Mouse (Mus musculus) forebrain, embryonic 12.5 days (tissue): ENCODE measurements around the gene Nomo1. TPM values are rescaled to one million over a fixed set of nuclear protein-coding genes. Genes with fewer than 3 reads are reported as not detected.

Source experiments
- ATAC-seq: fragments of 200-750 bp; cut with Nextera tagmentation; 2 replicates; pipeline ENCODE4 v1.8.0; 2017; ENCODE audit warnings: moderate TSS enrichment; ENCODE audit not compliant: low FRiP score
- H3K27ac ChIP-seq: fragments of 300-500 bp; sonication (generic); 2 replicates; pipeline ENCODE4 v1.5.1; 2016; ENCODE audit warnings: mild to moderate bottlenecking
- H3K27me3 ChIP-seq: fragments of 300-500 bp; sonication (generic); 2 replicates; pipeline ENCODE4 v1.6.1; 2016; ENCODE audit warnings: mild to moderate bottlenecking
- H3K36me3 ChIP-seq: fragments of 300-500 bp; sonication (generic); replicated peaks from 2 replicates; pipeline ENCODE4 v1.6.1; 2016; ENCODE audit warnings: mild to moderate bottlenecking
- H3K4me1 ChIP-seq: fragments of 300-500 bp; sonication (generic); 2 replicates; pipeline ENCODE4 v1.6.1; 2016
- H3K4me2 ChIP-seq: fragments of 300-500 bp; sonication (generic); 2 replicates; pipeline ENCODE4 v1.6.1; 2016; ENCODE audit warnings: mild to moderate bottlenecking, moderate library complexity
- H3K4me3 ChIP-seq: fragments of 300-500 bp; sonication (generic); replicated peaks from 2 replicates; pipeline ENCODE4 v1.5.1; 2016; ENCODE audit warnings: mild to moderate bottlenecking
- H3K9ac ChIP-seq: fragments of 300-500 bp; sonication (generic); 2 replicates; pipeline ENCODE4 v1.6.1; 2016; ENCODE audit warnings: mild to moderate bottlenecking
- H3K9me3 ChIP-seq: fragments of 300-500 bp; sonication (generic); 2 replicates; pipeline ENCODE4 v1.6.1; 2016
- WGBS: fragments of 180-500 bp; shearing (Covaris S2); methylation state at CpG from one replicate; pipeline ENCODE4 v1.1.7; 2016; 5-methylcytosine and 5-hydroxymethylcytosine counted together
- polyA plus RNA-seq: library from polyadenylated mRNA; unstranded; fragments of >200 nt; fragmentation: Nextera tagmentation; extraction: Ambion mirVana; gene quantifications from 2 replicates; pipeline ENCODE4 v1.2.1, GENCODE M21; 2016

Gene Nomo1
- polyA plus RNA-seq, result 32.8 and 33.2 TPM in 2 replicates

GRCm38 (mm10) chr7:46033109-46033869 lies at the start of gene Nomo1:
Gene Nomo1 (plus strand): TSS chr7:46033698.
- WGBS, result 8% methylated on average over 30 of the region's 44 CpGs
- Histone ChIP-seq H3K27ac (no peak within 1 kb of the TSS), H3K9ac (peak within 1 kb of the TSS; percentile 83), H3K27me3 (peaks cover 11% of the 10 kb centered on the region; the same call in 1 of the 2 replicates), H3K36me3 (peaks cover 7% of the 10 kb centered on the region), H3K4me3 (peak within 1 kb of the TSS; percentile 85), H3K9me3 (no peaks in the 10 kb centered on the region), H3K4me1 (peaks cover 22% of the 10 kb centered on the region), H3K4me2 (peak within 1 kb of the TSS; percentile 78)
- peak; percentile 96 for ATAC-seq

GRCm38 (mm10) chr7:45986893-45987292 lies 46.6 kb upstream of the Nomo1 start:
- H3K27ac ChIP-seq, result no peak overlapping the region
- ATAC-seq, result no peak
- 0 out of 2 replicates have a peak, but pooled peaks cover 7% of the 10 kb centered on the region for H3K27me3 ChIP-seq
- H3K9ac ChIP-seq, result no peak overlapping the region
- H3K36me3 ChIP-seq, result no peaks in the 10 kb centered on the region
- H3K4me1 ChIP-seq, result no peaks in the 10 kb centered on the region
- H3K9me3 ChIP-seq, result 0 out of 2 replicates have a peak, but pooled peaks cover 2% of the 10 kb centered on the region
- H3K4me2 ChIP-seq, result no peak overlapping the region
- no peak overlapping the region for H3K4me3 ChIP-seq
- WGBS, result 83% methylated on average over 5 of the region's 6 CpGs

DNA sequence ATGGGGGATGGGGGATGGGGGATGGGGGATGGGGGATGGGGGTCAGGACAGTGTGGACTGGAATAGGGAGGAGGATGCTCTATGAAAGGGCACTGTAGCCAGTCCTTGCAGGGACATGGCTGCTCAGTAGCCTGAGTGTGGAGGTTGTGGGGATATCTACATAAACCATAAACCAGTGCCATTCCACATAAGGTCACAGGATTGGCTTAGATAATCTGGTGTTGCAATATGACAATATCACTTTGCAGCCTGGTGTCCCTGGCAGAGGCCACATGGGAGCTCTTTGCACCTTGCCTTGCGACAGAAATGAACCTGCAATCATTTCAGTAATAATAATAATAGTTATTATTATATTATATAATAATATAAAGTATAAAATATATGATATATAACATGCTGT lies 45.2 kb upstream of the Nomo1 start:
- Histone ChIP-seq H3K9me3 (0 out of 2 replicates have a peak, but pooled peaks cover 2% of the 10 kb centered on the region), H3K4me2 (no peak overlapping the region), H3K9ac (no peak overlapping the region), H3K4me3 (no peak overlapping the region), H3K4me1 (no peaks in the 10 kb centered on the region), H3K36me3 (no peaks in the 10 kb centered on the region), H3K27me3 (0 out of 2 replicates have a peak, but pooled peaks cover 4% of the 10 kb centered on the region), H3K27ac (no peak overlapping the region)
- 97% methylated on average over 1 of the region's 1 CpGs for WGBS
- ATAC-seq, result no peak

GRCm38 (mm10) chr7:45992470-45992869 lies 41.0 kb upstream of the Nomo1 start:
- Histone ChIP-seq H3K27me3 (peaks cover 4% of the 10 kb centered on the region; the same call in 1 of the 2 replicates), H3K4me2 (no peak overlapping the region), H3K9me3 (no peaks in the 10 kb centered on the region), H3K9ac (no peak overlapping the region), H3K4me1 (no peaks in the 10 kb centered on the region), H3K4me3 (no peak overlapping the region), H3K36me3 (no peaks in the 10 kb centered on the region), H3K27ac (no peak overlapping the region)
- 91% methylated on average over 8 of the region's 8 CpGs for WGBS
- ATAC-seq, result no peak

DNA sequence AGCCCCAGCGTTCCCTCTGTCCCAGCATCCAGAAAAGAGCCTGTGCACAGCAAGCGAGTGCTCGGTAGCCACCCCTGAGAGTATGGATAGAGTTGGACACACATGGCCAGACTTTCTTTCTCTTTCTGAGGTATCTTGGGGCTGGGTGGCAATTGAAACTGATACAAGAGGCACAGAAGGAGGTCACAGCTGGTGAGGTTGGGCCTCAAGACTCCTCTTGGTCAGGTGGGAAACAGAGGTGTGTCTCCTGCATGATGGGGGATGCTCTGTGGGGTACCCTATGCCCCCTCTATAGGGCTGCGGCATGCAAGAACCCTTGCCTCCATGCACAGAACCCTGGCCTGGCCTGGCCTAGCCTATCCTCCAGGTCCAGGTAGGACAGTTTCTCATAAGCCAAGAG lies 32.9 kb upstream of the Nomo1 start:
- H3K27ac ChIP-seq, result no peak overlapping the region
- WGBS, result 96% methylated on average over 4 of the region's 4 CpGs
- H3K4me1 ChIP-seq, result no peaks in the 10 kb centered on the region
- H3K9ac ChIP-seq, result no peak overlapping the region
- peaks cover 5% of the 10 kb centered on the region; the same call in 1 of the 2 replicates for H3K27me3 ChIP-seq
- ATAC-seq, result no peak
- H3K36me3 ChIP-seq, result no peaks in the 10 kb centered on the region
- H3K4me2 ChIP-seq, result no peak overlapping the region
- no peaks in the 10 kb centered on the region for H3K9me3 ChIP-seq
- H3K4me3 ChIP-seq, result no peak overlapping the region

- Histone ChIP-seq H3K9ac (no peak overlapping the region), H3K9me3 (no peaks in the 10 kb centered on the region), H3K27ac (no peak overlapping the region), H3K4me1 (no peaks in the 10 kb centered on the region), H3K4me3 (no peak overlapping the region), H3K36me3 (no peaks in the 10 kb centered on the region), H3K4me2 (no peak overlapping the region), H3K27me3 (peaks cover 5% of the 10 kb centered on the region; the same call in 1 of the 2 replicates)
- ATAC-seq, result no peak
- WGBS, result 68% methylated on average over 4 of the region's 4 CpGs
Observed at GRCm38 (mm10) chr7:46002748-46003147, 30.8 kb upstream of the Nomo1 start.

DNA sequence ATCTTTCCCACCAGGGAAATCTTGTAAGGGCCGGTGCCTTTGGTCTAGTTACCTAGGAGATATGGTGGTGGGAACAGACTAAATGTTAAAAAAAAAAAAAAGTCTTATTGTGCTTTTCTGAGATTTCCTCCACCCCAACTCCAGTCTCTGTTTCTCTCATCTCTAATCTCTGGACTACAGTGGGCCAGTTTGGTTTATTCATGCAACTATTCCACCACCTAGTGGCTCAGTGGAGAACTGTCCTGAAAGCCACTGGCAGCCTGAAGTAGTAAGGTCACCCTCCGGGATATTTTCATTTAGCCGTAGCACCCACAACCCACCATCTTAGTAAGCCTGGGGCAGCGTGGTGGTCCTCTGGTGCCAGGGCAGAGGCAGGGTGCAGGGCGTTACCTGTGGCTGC lies 23.9 kb upstream of the Nomo1 start:
- 24% methylated on average over 5 of the region's 5 CpGs for WGBS
- Histone ChIP-seq H3K27me3 (peaks cover 5% of the 10 kb centered on the region; the same call in 1 of the 2 replicates), H3K36me3 (no peaks in the 10 kb centered on the region), H3K4me2 (no peak overlapping the region), H3K27ac (no peak overlapping the region), H3K4me3 (no peak overlapping the region), H3K4me1 (peaks cover 14% of the 10 kb centered on the region), H3K9ac (no peak overlapping the region), H3K9me3 (no peaks in the 10 kb centered on the region)
- peak; percentile 44; the same call in 1 of the 2 replicates for ATAC-seq

DNA sequence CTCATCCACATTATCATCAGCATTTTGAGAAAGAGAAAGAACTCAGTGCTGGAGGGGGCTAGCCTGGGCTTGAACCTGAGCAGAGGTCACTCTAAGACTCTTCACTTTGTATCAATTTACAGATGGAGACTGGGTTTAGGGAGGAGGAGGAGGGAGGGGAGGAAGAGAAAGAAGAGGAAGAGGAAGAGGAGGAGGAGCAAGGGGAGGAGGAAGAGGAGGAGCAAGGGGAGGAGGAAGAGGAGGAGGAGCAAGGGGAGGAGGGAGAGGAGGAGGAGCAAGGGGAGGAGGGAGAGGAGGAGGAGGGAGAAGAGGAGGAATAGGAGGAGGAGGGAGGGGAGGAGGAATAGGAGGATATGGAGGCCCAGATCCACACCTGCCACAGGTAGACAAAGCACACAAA lies 21.4 kb upstream of the Nomo1 start:
- Histone ChIP-seq H3K9ac (no peak overlapping the region), H3K27ac (no peak overlapping the region; the same call in 1 of the 2 replicates), H3K27me3 (no peaks in the 10 kb centered on the region; the same call in 1 of the 2 replicates), H3K4me3 (no peak overlapping the region), H3K9me3 (no peaks in the 10 kb centered on the region), H3K36me3 (no peaks in the 10 kb centered on the region), H3K4me1 (peaks cover 14% of the 10 kb centered on the region), H3K4me2 (no peak overlapping the region)
- ATAC-seq, result no peak

DNA sequence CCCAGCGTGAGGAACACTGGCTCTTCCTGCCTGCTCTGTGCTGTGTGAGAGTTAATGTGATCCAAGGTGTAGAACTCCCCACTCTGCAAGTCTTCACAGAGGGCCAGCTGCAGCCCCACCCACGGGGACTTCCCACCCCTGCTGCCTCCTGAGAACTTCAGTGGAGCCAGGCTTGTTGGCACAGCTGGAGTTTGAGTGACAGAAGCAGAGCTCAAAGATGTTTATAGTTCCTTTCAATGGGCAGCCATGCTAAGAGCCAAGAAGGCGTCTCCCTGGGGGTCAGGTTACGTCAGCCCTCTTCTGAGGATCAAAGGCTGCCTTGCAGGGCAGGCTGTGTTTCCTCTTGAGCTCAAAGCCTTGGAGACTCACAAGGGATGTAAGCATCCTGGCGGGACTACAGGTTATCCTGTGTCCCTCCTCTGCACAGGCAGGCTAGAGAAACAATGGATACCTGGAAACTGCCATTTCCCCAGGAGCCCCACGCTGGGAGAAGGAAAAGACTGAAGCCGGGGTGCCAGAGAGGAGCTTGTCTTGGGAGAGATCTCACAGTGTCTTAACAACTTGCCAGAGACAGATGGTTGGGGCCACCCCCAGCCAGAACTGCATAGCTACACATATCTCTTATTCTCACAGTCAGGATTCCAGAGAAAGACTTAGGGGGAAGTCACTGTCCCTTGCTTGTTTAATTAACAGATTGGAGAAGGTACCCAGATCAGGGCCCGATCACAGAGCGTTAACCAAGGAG lies 20.1 kb upstream of the Nomo1 start:
- Histone ChIP-seq H3K36me3 (no peaks in the 10 kb centered on the region), H3K4me3 (no peak overlapping the region), H3K27me3 (no peaks in the 10 kb centered on the region), H3K4me1 (peaks cover 15% of the 10 kb centered on the region), H3K27ac (peak overlapping the region; percentile 47; the same call in 1 of the 2 replicates), H3K4me2 (no peak overlapping the region), H3K9ac (no peak overlapping the region), H3K9me3 (no peaks in the 10 kb centered on the region)
- WGBS, result 18% methylated on average over 9 of the region's 9 CpGs
- ATAC-seq, result no peak

- H3K4me1 ChIP-seq, result 0 out of 2 replicates have a peak, but pooled peaks cover 5% of the 10 kb centered on the region
- no peaks in the 10 kb centered on the region for H3K9me3 ChIP-seq
- WGBS, result 78% methylated on average over 3 of the region's 3 CpGs
- H3K4me3 ChIP-seq, result no peak overlapping the region
- ATAC-seq, result no peak
- H3K27ac ChIP-seq, result no peak overlapping the region
- no peaks in the 10 kb centered on the region for H3K27me3 ChIP-seq
- H3K36me3 ChIP-seq, result no peaks in the 10 kb centered on the region
- H3K9ac ChIP-seq, result no peak overlapping the region
- H3K4me2 ChIP-seq, result no peak overlapping the region
Observed at GRCm38 (mm10) chr7:46019594-46019993, 13.9 kb upstream of the Nomo1 start.

DNA sequence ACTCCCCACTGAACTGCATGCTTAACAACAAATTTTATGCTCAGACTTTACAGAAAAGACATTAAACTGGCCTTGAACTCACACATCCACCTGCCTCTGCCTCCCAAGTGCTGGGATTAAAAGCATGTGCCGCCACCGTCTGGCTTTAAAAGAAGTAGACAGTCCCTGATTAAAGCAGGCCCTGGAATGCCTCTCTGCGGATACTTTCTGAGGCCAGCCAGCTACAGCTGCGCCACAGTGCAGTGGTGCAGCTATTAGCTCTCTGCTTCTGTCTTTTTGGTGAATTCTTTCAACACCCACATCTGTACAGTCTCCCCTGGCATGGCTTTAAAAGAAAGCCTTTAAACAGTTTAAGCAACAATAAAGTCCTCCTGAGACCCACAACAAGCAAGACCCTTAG lies 11.5 kb upstream of the Nomo1 start:
- H3K9me3 ChIP-seq, result no peaks in the 10 kb centered on the region
- no peak overlapping the region for H3K27ac ChIP-seq
- H3K4me3 ChIP-seq, result no peak overlapping the region
- WGBS, result 29% methylated on average over 4 of the region's 4 CpGs
- H3K4me1 ChIP-seq, result 0 out of 2 replicates have a peak, but pooled peaks cover 5% of the 10 kb centered on the region
- H3K4me2 ChIP-seq, result no peak overlapping the region
- ATAC-seq, result no peak
- no peaks in the 10 kb centered on the region for H3K27me3 ChIP-seq
- H3K9ac ChIP-seq, result no peak overlapping the region
- no peaks in the 10 kb centered on the region for H3K36me3 ChIP-seq

GRCm38 (mm10) chr7:46025436-46025835 lies 8.1 kb upstream of the Nomo1 start:
- Histone ChIP-seq H3K9ac (no peak overlapping the region), H3K27ac (no peak overlapping the region), H3K9me3 (no peaks in the 10 kb centered on the region), H3K4me1 (peaks cover 4% of the 10 kb centered on the region; the same call in 1 of the 2 replicates), H3K4me2 (no peak overlapping the region), H3K27me3 (0 out of 2 replicates have a peak, but pooled peaks cover 9% of the 10 kb centered on the region), H3K36me3 (no peaks in the 10 kb centered on the region), H3K4me3 (no peak overlapping the region)
- ATAC-seq, result no peak
- 76% methylated on average over 9 of the region's 9 CpGs for WGBS
